ENCODE assay signal across 18 mouse cellular contexts in genomic region chrX:77615735-77616293, GRCm38 (mm10).
DNase-seq lines count a peak whose midpoint lies in the region; ATAC-seq and TF ChIP-seq lines count a peak whose summit lies in the region.
"Had no signal": no experiment of that assay in that cellular context is flagged by ENCODE, and none has a peak within 500 bp of the region (broad histone marks: within the 10 kb centered on the region; RNA-seq: fewer than 3 reads in every experiment).

No protein-coding gene starts in this region.

- intact Hi-C loops in gastrocnemius, adult 2 months (cut with DNase I) = loop anchor here (5.0 kb wide), 1 partner anchor 94 kb away; no protein-coding TSS in a partner anchor
- intact Hi-C loops in heart, postnatal 25 days (cut with DNase I) = loop anchor here (5.0 kb wide), 1 partner anchor 34 kb away; no protein-coding TSS in a partner anchor
- intact Hi-C loops in left cerebral cortex, postnatal 36 days (cut with DNase I) = no loop called here

- H3K9ac ChIP-seq in heart, embryonic 15.5 days = no peak overlapping the region
- no peak overlapping the region for H3K9ac ChIP-seq in forebrain, embryonic 12.5 days
- H3K9ac ChIP-seq: embryonic facial prominence, embryonic 13.5 days; hindbrain, embryonic 15.5 days; liver, embryonic 13.5 days; neural tube, embryonic 13.5 days had no signal

- H3K27ac ChIP-seq in gastrocnemius, adult 2 months = peak overlapping the region; percentile 72
- H3K27ac ChIP-seq in heart, embryonic 15.5 days = peak overlapping the region; percentile 81
- H3K27ac ChIP-seq in forebrain, embryonic 12.5 days = no peak overlapping the region
- H3K27ac ChIP-seq: embryonic facial prominence, embryonic 13.5 days; hindbrain, embryonic 15.5 days; liver, embryonic 13.5 days; neural tube, embryonic 13.5 days; stomach, postnatal 0 days had no signal

- H3K4me3 ChIP-seq in gastrocnemius, adult 2 months = no peak overlapping the region
- H3K4me3 ChIP-seq in heart, embryonic 15.5 days = no peak overlapping the region
- no peak overlapping the region for H3K4me3 ChIP-seq in forebrain, embryonic 12.5 days (replicated peaks)
- H3K4me3 ChIP-seq: embryonic facial prominence, embryonic 13.5 days; hindbrain, embryonic 15.5 days; liver, embryonic 13.5 days; neural tube, embryonic 13.5 days had no signal

- H3K9me3 ChIP-seq in heart, embryonic 15.5 days (replicated peaks) = no peaks in the 10 kb centered on the region
- H3K9me3 ChIP-seq in forebrain, embryonic 12.5 days = no peaks in the 10 kb centered on the region
- H3K9me3 ChIP-seq: embryonic facial prominence, embryonic 13.5 days; hindbrain, embryonic 15.5 days; liver, embryonic 13.5 days; neural tube, embryonic 13.5 days had no signal

- H3K4me2 ChIP-seq in heart, embryonic 15.5 days = no peak overlapping the region
- H3K4me2 ChIP-seq in forebrain, embryonic 12.5 days = no peak overlapping the region
- H3K4me2 ChIP-seq: embryonic facial prominence, embryonic 13.5 days; hindbrain, embryonic 15.5 days; liver, embryonic 13.5 days; neural tube, embryonic 13.5 days had no signal

- no peaks in the 10 kb centered on the region for H3K27me3 ChIP-seq in heart, embryonic 15.5 days
- H3K27me3 ChIP-seq in forebrain, embryonic 12.5 days = no peaks in the 10 kb centered on the region
- H3K27me3 ChIP-seq: embryonic facial prominence, embryonic 13.5 days; hindbrain, embryonic 15.5 days; liver, embryonic 13.5 days; neural tube, embryonic 13.5 days had no signal

- no peak for TF ChIP-seq CTCF in gastrocnemius, adult 2 months (IDR thresholded peaks at IDR 0.05)

- H3K4me1 ChIP-seq in heart, embryonic 15.5 days (replicated peaks) = peaks cover 10% of the 10 kb centered on the region
- H3K4me1 ChIP-seq in forebrain, embryonic 12.5 days = no peaks in the 10 kb centered on the region
- H3K4me1 ChIP-seq: embryonic facial prominence, embryonic 13.5 days; hindbrain, embryonic 15.5 days had no signal

- WGBS in heart, embryonic 15.5 days = 41% methylated on average over 4 of the region's 4 CpGs
- WGBS in forebrain, embryonic 12.5 days = 87% methylated on average over 4 of the region's 4 CpGs

- DNase-seq in gastrocnemius, adult 2 months = no peak
- DNase-seq in gastrocnemius, postnatal 10 days = no peak
- no peak for DNase-seq in heart, postnatal 25 days (ENCODE audit: low spot score)
- DNase-seq in NIH3T3 (ENCODE audit: low read depth) = peak; percentile 24
- peak; percentile 10 for DNase-seq in mesoderm, embryonic 11.5 days (ENCODE audit: low read depth, low spot score)
- no peak for DNase-seq in left cerebral cortex, postnatal 36 days (ENCODE audit: low spot score in 2 of 2)
- DNase-seq: cerebellum, adult 9-10 months; layer of hippocampus, postnatal 36 days; liver, embryonic 13.5 days; lung, postnatal 14 days; right cerebral cortex, postnatal 25 days had no signal

- no peaks in the 10 kb centered on the region for H3K36me3 ChIP-seq in heart, embryonic 15.5 days
- no peaks in the 10 kb centered on the region for H3K36me3 ChIP-seq in forebrain, embryonic 12.5 days (replicated peaks)
- H3K36me3 ChIP-seq: embryonic facial prominence, embryonic 13.5 days; hindbrain, embryonic 15.5 days; liver, embryonic 13.5 days; neural tube, embryonic 13.5 days had no signal

- no peak for ATAC-seq in heart, embryonic 15.5 days (replicated peaks; ENCODE audit: insufficient number of reproducible peaks, insufficient read depth, low FRiP score, low read depth)
- no peak for ATAC-seq in forebrain, embryonic 12.5 days (ENCODE audit: low FRiP score)
- ATAC-seq: intestine, embryonic 16.5 days had no signal

Comparison
In these comparisons a context has a peak if more than half of its experiments do, and no peak if none do; other contexts are left out.
1. DNase-seq: peak in NIH3T3 (single experiment) and mesoderm, embryonic 11.5 days (single experiment); none in gastrocnemius, adult 2 months (single experiment), gastrocnemius, postnatal 10 days (single experiment), heart, postnatal 25 days (single experiment) and left cerebral cortex, postnatal 36 days (0 of 2).